Mouse (Mus musculus): Measurements from ENCODE around the gene Psmd12. TPM values are rescaled to one million over a fixed set of nuclear protein-coding genes. Genes with fewer than 3 reads are reported as not detected.

Psmd12 gene
- polyA plus RNA-seq, 2 experiments, result 70.9 to 156 TPM

GRCm38 (mm10) chr11:107548204-107548975, 69.1 kb downstream of the Psmd12 start:
- WGBS, result 10% methylated on average over 29 of the region's 39 CpGs
- H3K4me3 ChIP-seq (replicated peaks; ENCODE audit: low read length), result peak overlapping the region; percentile 69
- peak overlapping the region; percentile 99 for H3K4me2 ChIP-seq (replicated peaks; ENCODE audit: low read depth, low read length, severe bottlenecking)
- peak overlapping the region; percentile 87 for H3K9ac ChIP-seq (ENCODE audit: low read depth, low read length, severe bottlenecking)
- DNase-seq (ENCODE audit: low spot score) (no peak), ATAC-seq (ENCODE audit: low FRiP score, low read depth) (peak; percentile 17; the same call in 1 of the 2 replicates)
- H3K9me3 ChIP-seq (ENCODE audit: control insufficient read depth, low read length), result no peaks in the 10 kb centered on the region
- TF ChIP-seq POLR2A (IDR thresholded peaks at IDR 0.05; ENCODE audit: borderline replicate concordance, extremely low read depth, insufficient read depth, insufficient read length), result no peak
- peaks cover 18% of the 10 kb centered on the region for H3K36me3 ChIP-seq (ENCODE audit: control insufficient read depth, insufficient read depth, low read length)
- H3K27me3 ChIP-seq (ENCODE audit: control insufficient read depth, insufficient read depth, low read length), result no peaks in the 10 kb centered on the region
- 0 out of 2 replicates have a peak overlapping the region, but pooled peaks have one; percentile 34 for H3K27ac ChIP-seq (replicated peaks; ENCODE audit: low read depth, low read length)
- peaks cover 2% of the 10 kb centered on the region; the same call in 1 of the 2 replicates for H3K4me1 ChIP-seq (ENCODE audit: control insufficient read depth, insufficient read depth, low read length)

Other genes with a start within 250 kb of the Psmd12 start
- gene Pitpnc1, start 8.8 kb upstream of the Psmd12 start, polyA plus RNA-seq (2012; rRNA removed), result 20.4 and 22.2 TPM in 2 replicates
- gene Pitpnc1, start 8.8 kb upstream of the Psmd12 start, polyA plus RNA-seq (2014; fragmentation: Nextera tagmentation; extraction: Ambion mirVana), result 25.2 and 30.3 TPM in 2 replicates
- 15.9 and 20.7 TPM in 2 replicates for gene Helz, start 68.4 kb downstream of the Psmd12 start, polyA plus RNA-seq (2012; rRNA removed)
- 21.6 and 22.4 TPM in 2 replicates for gene Helz, start 68.4 kb downstream of the Psmd12 start, polyA plus RNA-seq (2014; fragmentation: Nextera tagmentation; extraction: Ambion mirVana)
- 14.4 and 14.8 TPM in 2 replicates for gene Cacng1, start 237.0 kb downstream of the Psmd12 start, polyA plus RNA-seq (2012; rRNA removed)
- 10.3 and 13.1 TPM in 2 replicates for gene Cacng1, start 237.0 kb downstream of the Psmd12 start, polyA plus RNA-seq (2014; fragmentation: Nextera tagmentation; extraction: Ambion mirVana)

All from limb, embryonic 14.5 days (tissue).